ENCODE assay signal across 21 mouse cellular contexts in genomic region chr6:6695742-6696430, GRCm38 (mm10).
DNase-seq lines count a peak whose midpoint lies in the region; ATAC-seq lines count a peak whose summit lies in the region.
"Had no signal": no experiment of that assay in that cellular context is flagged by ENCODE, and none has a peak within 500 bp of the region (broad histone marks: within the 10 kb centered on the region; RNA-seq: fewer than 3 reads in every experiment).

No protein-coding gene starts in this region.

- peak; percentile 76 for ATAC-seq in neural tube, embryonic 11.5 days (ENCODE audit: insufficient read depth, low FRiP score, low TSS enrichment)
- ATAC-seq in neural tube, embryonic 15.5 days (ENCODE audit: low FRiP score) = no peak
- ATAC-seq in forebrain, embryonic 15.5 days (replicated peaks) = peak; percentile 95
- ATAC-seq in hindbrain, embryonic 16.5 days = peak; percentile 89
- ATAC-seq in neural tube, embryonic 14.5 days (ENCODE audit: low read depth) = peak; percentile 65; the same call in 1 of the 2 replicates
- ATAC-seq: intestine, postnatal 0 days; Patski had no signal

- H3K9me3 ChIP-seq in neural tube, embryonic 11.5 days (ENCODE audit: control insufficient read depth, low read length) = no peaks in the 10 kb centered on the region
- no peaks in the 10 kb centered on the region for H3K9me3 ChIP-seq in neural tube, embryonic 15.5 days (replicated peaks)
- H3K9me3 ChIP-seq in forebrain, embryonic 15.5 days = no peaks in the 10 kb centered on the region
- no peaks in the 10 kb centered on the region for H3K9me3 ChIP-seq in hindbrain, embryonic 16.5 days (ENCODE audit: control insufficient read depth, low read length)
- no peaks in the 10 kb centered on the region for H3K9me3 ChIP-seq in neural tube, embryonic 14.5 days (ENCODE audit: control insufficient read depth, low read length)
- H3K9me3 ChIP-seq: heart, embryonic 13.5 days; liver, embryonic 13.5 days; lung, embryonic 15.5 days; stomach, embryonic 15.5 days had no signal

- no peaks in the 10 kb centered on the region for H3K27me3 ChIP-seq in neural tube, embryonic 11.5 days (ENCODE audit: control insufficient read depth, insufficient read depth, low read length)
- no peaks in the 10 kb centered on the region for H3K27me3 ChIP-seq in neural tube, embryonic 15.5 days (replicated peaks)
- no peaks in the 10 kb centered on the region for H3K27me3 ChIP-seq in forebrain, embryonic 15.5 days
- no peaks in the 10 kb centered on the region for H3K27me3 ChIP-seq in hindbrain, embryonic 16.5 days (replicated peaks; ENCODE audit: control insufficient read depth, insufficient read depth, low read length)
- no peaks in the 10 kb centered on the region for H3K27me3 ChIP-seq in neural tube, embryonic 14.5 days (ENCODE audit: control insufficient read depth, insufficient read depth, low read length)
- H3K27me3 ChIP-seq: heart, embryonic 13.5 days; liver, embryonic 13.5 days; lung, embryonic 15.5 days; Patski; stomach, embryonic 15.5 days had no signal

- H3K4me2 ChIP-seq in neural tube, embryonic 11.5 days (ENCODE audit: low read depth) = no peak overlapping the region
- no peak overlapping the region for H3K4me2 ChIP-seq in neural tube, embryonic 15.5 days
- peak overlapping the region; percentile 15; the same call in 1 of the 2 replicates for H3K4me2 ChIP-seq in forebrain, embryonic 15.5 days (replicated peaks)
- H3K4me2 ChIP-seq in hindbrain, embryonic 16.5 days (ENCODE audit: low read length) = no peak overlapping the region
- H3K4me2 ChIP-seq in neural tube, embryonic 14.5 days (ENCODE audit: low read depth, low read length) = no peak overlapping the region
- H3K4me2 ChIP-seq: heart, embryonic 13.5 days; liver, embryonic 13.5 days; lung, embryonic 15.5 days; stomach, embryonic 15.5 days had no signal

- WGBS in neural tube, embryonic 11.5 days = 76% methylated on average over 11 of the region's 11 CpGs
- 57% methylated on average over 11 of the region's 11 CpGs for WGBS in neural tube, embryonic 15.5 days
- WGBS in forebrain, embryonic 15.5 days = 30% methylated on average over 11 of the region's 11 CpGs
- 42% methylated on average over 11 of the region's 11 CpGs for WGBS in hindbrain, embryonic 16.5 days
- 55% methylated on average over 11 of the region's 11 CpGs for WGBS in neural tube, embryonic 14.5 days

- H3K4me1 ChIP-seq in neural tube, embryonic 11.5 days (ENCODE audit: control insufficient read depth, insufficient read depth, low read length) = no peaks in the 10 kb centered on the region
- no peaks in the 10 kb centered on the region for H3K4me1 ChIP-seq in neural tube, embryonic 15.5 days
- peaks cover 19% of the 10 kb centered on the region for H3K4me1 ChIP-seq in forebrain, embryonic 15.5 days
- no peaks in the 10 kb centered on the region for H3K4me1 ChIP-seq in hindbrain, embryonic 16.5 days (ENCODE audit: control insufficient read depth, insufficient read depth, low read depth, low read length)
- H3K4me1 ChIP-seq in neural tube, embryonic 14.5 days (ENCODE audit: control insufficient read depth, insufficient read depth, low read length) = no peaks in the 10 kb centered on the region
- H3K4me1 ChIP-seq: liver, embryonic 13.5 days; stomach, embryonic 15.5 days had no signal

- no peak overlapping the region for H3K4me3 ChIP-seq in neural tube, embryonic 11.5 days (ENCODE audit: low read depth, low read length)
- H3K4me3 ChIP-seq in neural tube, embryonic 15.5 days (replicated peaks) = no peak overlapping the region
- no peak overlapping the region for H3K4me3 ChIP-seq in forebrain, embryonic 15.5 days
- no peak overlapping the region for H3K4me3 ChIP-seq in hindbrain, embryonic 16.5 days (ENCODE audit: low read length)
- H3K4me3 ChIP-seq in neural tube, embryonic 14.5 days (ENCODE audit: low read depth, low read length) = no peak overlapping the region
- H3K4me3 ChIP-seq: heart, embryonic 13.5 days; layer of hippocampus, adult 2 months; left cerebral cortex, adult 2 months; liver, embryonic 13.5 days; lung, embryonic 15.5 days; stomach, embryonic 15.5 days had no signal

- H3K36me3 ChIP-seq in neural tube, embryonic 11.5 days (ENCODE audit: control insufficient read depth, insufficient read depth, low read length) = no peaks in the 10 kb centered on the region
- no peaks in the 10 kb centered on the region for H3K36me3 ChIP-seq in neural tube, embryonic 15.5 days
- no peaks in the 10 kb centered on the region for H3K36me3 ChIP-seq in forebrain, embryonic 15.5 days
- no peaks in the 10 kb centered on the region for H3K36me3 ChIP-seq in hindbrain, embryonic 16.5 days (ENCODE audit: control insufficient read depth, insufficient read depth, low read length)
- H3K36me3 ChIP-seq in neural tube, embryonic 14.5 days (ENCODE audit: control insufficient read depth, insufficient read depth, low read length) = no peaks in the 10 kb centered on the region
- H3K36me3 ChIP-seq: heart, embryonic 13.5 days; liver, embryonic 13.5 days; lung, embryonic 15.5 days; stomach, embryonic 15.5 days had no signal

- no peak overlapping the region for H3K27ac ChIP-seq in neural tube, embryonic 11.5 days (ENCODE audit: low read depth, low read length)
- H3K27ac ChIP-seq in neural tube, embryonic 15.5 days (replicated peaks) = no peak overlapping the region
- 0 out of 2 replicates have a peak overlapping the region, but pooled peaks have one; percentile 14 for H3K27ac ChIP-seq in forebrain, embryonic 15.5 days (replicated peaks)
- no peak overlapping the region for H3K27ac ChIP-seq in hindbrain, embryonic 16.5 days (ENCODE audit: low read depth, low read length)
- H3K27ac ChIP-seq in neural tube, embryonic 14.5 days (ENCODE audit: low read depth, low read length) = no peak overlapping the region
- H3K27ac ChIP-seq: heart, embryonic 13.5 days; layer of hippocampus, adult 2 months; left cerebral cortex, adult 2 months; liver, embryonic 13.5 days; lung, embryonic 15.5 days; macrophage; stomach, embryonic 15.5 days had no signal

- no peak overlapping the region for H3K9ac ChIP-seq in neural tube, embryonic 11.5 days (ENCODE audit: low read length)
- H3K9ac ChIP-seq in neural tube, embryonic 15.5 days (replicated peaks) = no peak overlapping the region
- H3K9ac ChIP-seq in forebrain, embryonic 15.5 days (replicated peaks) = no peak overlapping the region
- no peak overlapping the region for H3K9ac ChIP-seq in hindbrain, embryonic 16.5 days (ENCODE audit: low read depth, low read length)
- H3K9ac ChIP-seq in neural tube, embryonic 14.5 days (replicated peaks; ENCODE audit: low read depth, low read length) = no peak overlapping the region
- H3K9ac ChIP-seq: heart, embryonic 13.5 days; liver, embryonic 13.5 days; lung, embryonic 15.5 days; stomach, embryonic 15.5 days had no signal

- peak; percentile 11 for DNase-seq in neural tube, embryonic 11.5 days (ENCODE audit: low spot score)
- DNase-seq in spleen, adult 12 weeks (ENCODE audit: low spot score) = no peak
- no peak for DNase-seq in cerebellum, postnatal 25 days
- DNase-seq: adrenal gland, postnatal 25 days; cerebellum, adult 9-11 months; heart, postnatal 4 days; kidney, postnatal 10 days; liver, embryonic 13.5 days; right cerebral cortex, adult 18-20 months had no signal
